Mouse (Mus musculus) liver, adult 2 months (tissue): ENCODE measurements around the gene Rcvrn.

Experiments
- CTCF ChIP-seq: fragments of 200-500 bp; IDR thresholded peaks from 2 replicates; pipeline ENCODE4 v1.5.1; 2011; ENCODE audit warnings: low read depth, low read length, control low read depth
- POLR2A ChIP-seq: fragments of 200-500 bp; IDR thresholded peaks from 2 replicates; pipeline ENCODE4 v1.6.1; 2011; ENCODE audit warnings: low read length, control low read depth; ENCODE audit not compliant: insufficient read depth; ENCODE audit errors: extremely low read depth

GRCm38 (mm10) chr11:67738846-67739490 lies 43.8 kb downstream of the Rcvrn start:
- TF ChIP-seq POLR2A (no peak), CTCF (no peak)
